Mouse (Mus musculus): ENCODE data around the gene Nxnl1. TPM values are rescaled to one million over a fixed set of nuclear protein-coding genes. Genes with fewer than 3 reads are reported as not detected.

Nxnl1 gene
- polyA plus RNA-seq, 1 experiment from 2014 or later: not detected

GRCm38 (mm10) chr8:71595862-71596261 is 29.5 kb upstream of the Nxnl1 start:
- WGBS: 10% methylated on average over 27 of the region's 27 CpGs
- Histone ChIP-seq H3K4me1 (peaks cover 32% of the 10 kb centered on the region), H3K4me3 (peak overlapping the region; percentile 25), H3K36me3 (peaks cover 25% of the 10 kb centered on the region; the same call in 1 of the 2 replicates), H3K27me3 (ENCODE audit: insufficient read depth, poor library complexity, severe bottlenecking) (peaks cover 30% of the 10 kb centered on the region), H3K27ac (no peak overlapping the region), H3K9me3 (no peaks in the 10 kb centered on the region)
- peak; percentile 92 for DNase-seq (ENCODE audit: low spot score)

DNA sequence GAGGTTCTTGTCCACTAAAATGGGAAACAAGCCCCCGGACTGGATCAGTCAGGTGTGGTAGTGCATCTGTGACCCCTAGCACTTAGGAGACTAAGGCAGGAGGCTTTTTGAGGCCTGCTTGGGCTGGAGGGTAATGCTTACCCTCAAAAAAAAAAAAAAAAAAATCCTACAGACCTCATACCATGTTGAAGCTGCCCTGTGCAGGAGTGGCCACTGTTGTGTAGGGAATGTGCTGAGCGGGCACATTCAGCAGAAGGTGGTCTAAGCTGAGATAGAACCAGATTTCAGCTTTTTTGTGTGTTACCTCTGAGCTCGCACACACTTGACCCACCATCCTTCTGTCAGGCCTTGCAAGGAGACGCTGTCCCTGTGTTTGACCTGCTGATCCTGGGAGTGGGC is 27.9 kb upstream of the Nxnl1 start:
- Histone ChIP-seq H3K36me3 (peaks cover 17% of the 10 kb centered on the region; the same call in 1 of the 2 replicates), H3K27ac (no peak overlapping the region), H3K27me3 (ENCODE audit: insufficient read depth, poor library complexity, severe bottlenecking) (peaks cover 14% of the 10 kb centered on the region), H3K4me1 (peaks cover 35% of the 10 kb centered on the region), H3K4me3 (no peak overlapping the region), H3K9me3 (no peaks in the 10 kb centered on the region)
- DNase-seq (ENCODE audit: low spot score): no peak
- WGBS: 96% methylated on average over 4 of the region's 4 CpGs

DNA sequence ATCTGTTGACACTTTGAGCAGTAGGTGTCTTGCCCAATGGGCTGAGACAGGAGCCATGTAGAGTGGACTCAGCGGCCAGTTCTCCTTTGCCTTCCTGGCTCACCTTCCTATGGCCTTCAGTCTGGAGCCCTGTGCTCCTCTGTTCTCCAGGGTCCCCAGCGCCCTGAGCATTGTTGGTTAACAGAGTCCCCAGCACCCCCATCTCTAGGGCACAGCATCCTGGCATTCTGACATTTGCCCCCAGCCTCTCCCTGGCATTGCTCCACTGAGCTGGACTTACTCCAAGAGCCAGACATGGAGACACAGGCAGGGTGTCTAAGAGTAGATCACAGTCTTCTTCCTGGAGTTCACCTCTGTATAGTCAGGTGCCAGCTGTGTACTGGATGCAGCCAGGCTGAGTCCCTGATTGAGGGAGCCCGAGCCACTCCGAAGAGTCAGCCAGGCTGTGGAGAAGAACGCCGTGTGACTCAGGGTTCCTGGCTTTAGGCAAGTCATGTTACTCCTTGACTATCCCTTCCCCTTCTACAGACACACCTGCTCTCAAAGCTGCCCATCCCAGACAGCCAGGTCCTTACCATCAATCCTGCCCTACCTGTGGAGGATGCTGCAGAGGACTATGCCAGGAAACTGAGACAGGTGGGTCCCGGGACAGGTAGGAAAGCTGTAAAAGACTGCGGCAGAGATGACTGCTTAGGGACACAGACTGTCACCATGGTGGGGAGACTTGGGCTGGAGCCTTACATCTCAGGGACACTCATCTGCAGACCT is 27.3 kb upstream of the Nxnl1 start:
- peak; percentile 74 for DNase-seq (ENCODE audit: low spot score)
- Histone ChIP-seq H3K27me3 (ENCODE audit: insufficient read depth, poor library complexity, severe bottlenecking) (peaks cover 9% of the 10 kb centered on the region), H3K4me1 (peaks cover 35% of the 10 kb centered on the region), H3K9me3 (no peaks in the 10 kb centered on the region), H3K36me3 (peaks cover 12% of the 10 kb centered on the region; the same call in 1 of the 2 replicates), H3K4me3 (no peak overlapping the region), H3K27ac (no peak overlapping the region)
- WGBS: 91% methylated on average over 8 of the region's 8 CpGs

GRCm38 (mm10) chr8:71592374-71593170 is 26.2 kb upstream of the Nxnl1 start:
- Histone ChIP-seq H3K27ac (peak overlapping the region; percentile 96), H3K4me1 (peaks cover 35% of the 10 kb centered on the region), H3K27me3 (ENCODE audit: insufficient read depth, poor library complexity, severe bottlenecking) (no peaks in the 10 kb centered on the region), H3K36me3 (peaks cover 12% of the 10 kb centered on the region; the same call in 1 of the 2 replicates), H3K9me3 (no peaks in the 10 kb centered on the region), H3K4me3 (peak overlapping the region; percentile 87)
- 6% methylated on average over 60 of the region's 60 CpGs for WGBS
- DNase-seq (ENCODE audit: low spot score): peak; percentile 85

GRCm38 (mm10) chr8:71591471-71592373 is 25.3 kb upstream of the Nxnl1 start, which contains the start of gene Pgls:
Gene Pgls (plus strand): TSS chr8:71592176.
- no peaks in the 10 kb centered on the region for H3K27me3 ChIP-seq (ENCODE audit: insufficient read depth, poor library complexity, severe bottlenecking)
- no peaks in the 10 kb centered on the region for H3K9me3 ChIP-seq
- H3K36me3 ChIP-seq: peaks cover 12% of the 10 kb centered on the region; the same call in 1 of the 2 replicates
- 1% methylated on average over 71 of the region's 71 CpGs for WGBS
- peak within 1 kb of the TSS; percentile 87 for H3K4me3 ChIP-seq
- H3K27ac ChIP-seq: peak within 1 kb of the TSS; percentile 96
- DNase-seq (ENCODE audit: low spot score): peak; percentile 97
- peaks cover 35% of the 10 kb centered on the region for H3K4me1 ChIP-seq

DNA sequence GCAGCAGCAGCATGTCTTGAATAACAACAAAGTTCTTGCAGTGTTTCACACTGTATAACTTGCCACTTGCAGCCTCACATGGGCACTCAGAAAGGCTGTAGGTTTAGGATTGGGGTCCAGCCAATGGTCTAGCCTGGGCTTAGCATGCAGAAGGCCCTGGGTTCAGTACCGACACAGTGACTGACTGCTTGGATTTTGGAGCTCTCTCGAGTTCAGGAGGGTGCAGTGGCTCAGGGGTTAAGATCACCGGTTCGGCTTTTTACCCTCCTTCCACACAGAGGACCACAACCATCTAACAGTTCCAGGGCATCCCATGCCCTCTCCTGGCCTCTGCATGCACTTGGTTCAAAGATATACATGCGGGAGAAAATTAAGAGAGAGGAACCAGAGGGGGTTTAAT is 24.6 kb upstream of the Nxnl1 start:
- Histone ChIP-seq H3K27me3 (ENCODE audit: insufficient read depth, poor library complexity, severe bottlenecking) (no peaks in the 10 kb centered on the region), H3K9me3 (no peaks in the 10 kb centered on the region), H3K4me3 (peak overlapping the region; percentile 87), H3K4me1 (peaks cover 31% of the 10 kb centered on the region), H3K36me3 (peaks cover 14% of the 10 kb centered on the region; the same call in 1 of the 2 replicates), H3K27ac (peak overlapping the region; percentile 96)
- no peak for DNase-seq (ENCODE audit: low spot score)
- 26% methylated on average over 5 of the region's 5 CpGs for WGBS

DNA sequence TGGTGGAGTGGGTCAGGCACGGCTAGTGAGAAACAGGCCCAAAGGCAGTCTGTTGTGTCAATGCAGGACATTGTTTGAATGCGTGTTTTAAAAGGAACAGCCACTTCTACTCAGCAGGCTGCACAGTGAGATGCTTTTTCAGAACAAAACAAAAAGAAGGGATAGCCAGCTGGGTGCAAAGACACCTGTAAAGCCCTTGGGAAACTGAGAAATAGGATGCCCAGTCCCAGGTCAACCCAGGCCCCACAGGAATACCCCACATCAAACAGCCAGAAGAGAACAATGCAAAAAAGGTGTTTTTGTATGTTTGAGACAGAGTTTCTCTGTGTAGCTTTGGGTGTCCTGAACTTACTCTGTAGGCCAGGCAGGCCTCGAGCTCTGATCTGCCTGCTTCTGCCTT is 22.4 kb upstream of the Nxnl1 start:
- DNase-seq (ENCODE audit: low spot score): no peak
- Histone ChIP-seq H3K4me3 (no peak overlapping the region), H3K27me3 (ENCODE audit: insufficient read depth, poor library complexity, severe bottlenecking) (peaks cover 11% of the 10 kb centered on the region), H3K9me3 (no peaks in the 10 kb centered on the region), H3K36me3 (peaks cover 20% of the 10 kb centered on the region; the same call in 1 of the 2 replicates), H3K27ac (no peak overlapping the region), H3K4me1 (peaks cover 23% of the 10 kb centered on the region)
- WGBS: 86% methylated on average over 3 of the region's 3 CpGs

GRCm38 (mm10) chr8:71586891-71587290 is 20.5 kb upstream of the Nxnl1 start:
- DNase-seq (ENCODE audit: low spot score): no peak
- 70% methylated on average over 2 of the region's 2 CpGs for WGBS
- Histone ChIP-seq H3K27ac (no peak overlapping the region), H3K9me3 (no peaks in the 10 kb centered on the region), H3K36me3 (peaks cover 17% of the 10 kb centered on the region; the same call in 1 of the 2 replicates), H3K4me1 (peaks cover 7% of the 10 kb centered on the region), H3K27me3 (ENCODE audit: insufficient read depth, poor library complexity, severe bottlenecking) (peaks cover 14% of the 10 kb centered on the region), H3K4me3 (no peak overlapping the region)

DNA sequence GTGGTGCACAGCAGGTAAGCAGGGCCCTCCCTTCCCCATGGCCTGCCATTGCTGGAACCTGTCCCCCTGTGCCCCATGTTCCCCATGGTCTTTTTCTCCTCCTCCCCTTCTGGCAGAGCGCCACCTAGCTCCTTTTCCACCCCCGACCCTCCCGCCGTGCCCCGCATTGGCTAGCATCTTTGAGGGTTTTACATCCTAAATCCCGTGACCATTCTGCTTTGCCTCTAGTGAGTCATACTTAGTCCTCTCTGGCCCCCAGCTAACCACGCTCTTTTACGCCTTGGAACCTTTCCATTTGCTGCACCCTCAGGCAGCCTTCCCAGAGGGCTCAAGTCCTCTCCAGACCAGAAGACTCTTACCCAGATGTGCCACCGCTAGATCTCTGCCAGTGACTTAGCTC is 13.8 kb upstream of the Nxnl1 start:
- Histone ChIP-seq H3K9me3 (no peaks in the 10 kb centered on the region), H3K4me1 (no peaks in the 10 kb centered on the region), H3K36me3 (peaks cover 25% of the 10 kb centered on the region; the same call in 1 of the 2 replicates), H3K27ac (no peak overlapping the region), H3K4me3 (no peak overlapping the region), H3K27me3 (ENCODE audit: insufficient read depth, poor library complexity, severe bottlenecking) (peaks cover 46% of the 10 kb centered on the region)
- WGBS: 42% methylated on average over 9 of the region's 9 CpGs
- DNase-seq (ENCODE audit: low spot score): no peak

DNA sequence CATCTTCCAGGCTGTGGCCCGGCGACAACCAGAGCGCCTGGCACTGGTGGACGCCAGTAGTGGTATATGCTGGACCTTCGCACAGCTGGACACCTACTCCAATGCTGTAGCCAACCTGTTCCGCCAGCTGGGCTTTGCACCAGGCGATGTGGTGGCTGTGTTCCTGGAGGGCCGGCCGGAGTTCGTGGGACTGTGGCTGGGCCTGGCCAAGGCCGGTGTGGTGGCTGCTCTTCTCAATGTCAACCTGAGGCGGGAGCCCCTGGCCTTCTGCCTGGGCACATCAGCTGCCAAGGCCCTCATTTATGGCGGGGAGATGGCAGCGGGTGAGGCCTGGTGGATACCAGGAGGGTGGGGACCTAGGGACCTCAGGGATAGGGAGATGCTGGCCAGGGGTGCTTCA is 13.1 kb upstream of the Nxnl1 start:
- 82% methylated on average over 14 of the region's 14 CpGs for WGBS
- Histone ChIP-seq H3K4me1 (0 out of 2 replicates have a peak, but pooled peaks cover 2% of the 10 kb centered on the region), H3K36me3 (peaks cover 20% of the 10 kb centered on the region; the same call in 1 of the 2 replicates), H3K27ac (no peak overlapping the region), H3K4me3 (no peak overlapping the region), H3K9me3 (no peaks in the 10 kb centered on the region), H3K27me3 (ENCODE audit: insufficient read depth, poor library complexity, severe bottlenecking) (peaks cover 42% of the 10 kb centered on the region)
- DNase-seq (ENCODE audit: low spot score): no peak

DNA sequence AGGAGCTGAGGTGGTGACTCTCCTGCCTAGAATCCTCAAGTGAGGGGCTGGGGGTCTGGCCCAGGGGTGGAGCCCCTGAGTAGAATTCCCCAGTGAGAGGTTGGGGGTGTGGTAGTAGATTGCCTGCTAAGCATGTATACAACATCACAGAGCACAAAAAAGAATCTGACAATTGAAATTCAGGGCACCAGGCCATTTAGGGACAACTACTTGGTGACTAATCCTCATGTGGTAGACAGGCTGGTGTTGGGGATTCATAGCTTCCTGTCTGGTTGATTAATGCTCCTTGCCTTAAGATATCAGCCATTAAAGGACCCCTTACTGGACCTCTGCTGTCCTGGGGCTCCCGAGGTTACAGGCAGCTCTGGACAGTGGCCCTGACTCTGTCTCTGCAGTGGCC is 12.6 kb upstream of the Nxnl1 start:
- Histone ChIP-seq H3K27ac (no peak overlapping the region), H3K36me3 (peaks cover 15% of the 10 kb centered on the region; the same call in 1 of the 2 replicates), H3K9me3 (no peaks in the 10 kb centered on the region), H3K27me3 (ENCODE audit: insufficient read depth, poor library complexity, severe bottlenecking) (peaks cover 37% of the 10 kb centered on the region), H3K4me3 (no peak overlapping the region), H3K4me1 (0 out of 2 replicates have a peak, but pooled peaks cover 5% of the 10 kb centered on the region)
- DNase-seq (ENCODE audit: low spot score): no peak
- 67% methylated on average over 1 of the region's 1 CpGs for WGBS

GRCm38 (mm10) chr8:71577856-71578387 is 11.5 kb upstream of the Nxnl1 start:
- Histone ChIP-seq H3K4me3 (no peak overlapping the region), H3K27me3 (ENCODE audit: insufficient read depth, poor library complexity, severe bottlenecking) (peaks cover 35% of the 10 kb centered on the region), H3K9me3 (no peaks in the 10 kb centered on the region), H3K36me3 (peaks cover 13% of the 10 kb centered on the region; the same call in 1 of the 2 replicates), H3K4me1 (0 out of 2 replicates have a peak, but pooled peaks cover 5% of the 10 kb centered on the region), H3K27ac (no peak overlapping the region)
- no peak for DNase-seq (ENCODE audit: low spot score)
- WGBS: 55% methylated on average over 4 of the region's 4 CpGs
